Mouse (Mus musculus) thymus, adult 2 months (tissue): ENCODE measurements around the gene Sub1.

ENCODE experiments used
- CTCF ChIP-seq: fragments of 200-500 bp; IDR thresholded peaks from 2 replicates; pipeline ENCODE4 v1.5.1; 2012; ENCODE audit warnings: mild to moderate bottlenecking, control low read depth, low read length, moderate library complexity, borderline replicate concordance; ENCODE audit not compliant: control insufficient read depth, poor library complexity, insufficient read depth; ENCODE audit errors: extremely low read depth
- POLR2A ChIP-seq: fragments of 200-500 bp; IDR thresholded peaks from 2 replicates; pipeline ENCODE4 v1.6.1; 2012; ENCODE audit warnings: mild to moderate bottlenecking, low read length, control low read depth, moderate library complexity; ENCODE audit not compliant: control insufficient read depth, poor library complexity, insufficient read depth; ENCODE audit errors: extremely low read depth

- TF ChIP-seq POLR2A (no peak), CTCF (no peak)
Measured at GRCm38 (mm10) chr15:11954190-11954589, 42.6 kb downstream of the Sub1 start.
